Mouse (Mus musculus) midbrain, embryonic 14.5 days (tissue): Measurements from ENCODE around the gene Clcn3. TPM values are rescaled to one million over a fixed set of nuclear protein-coding genes. Genes with fewer than 3 reads are reported as not detected.
A peak's percentile ranks its signal among the peaks of the same experiment; 100 is the strongest.

Source experiments
- ATAC-seq: fragments of 200-750 bp; cut with Nextera tagmentation; 2 replicates; pipeline ENCODE4 v1.8.0; 2017; ENCODE audit warnings: moderate number of reproducible peaks, moderate library complexity; ENCODE audit not compliant: low FRiP score, low TSS enrichment
- DNase-seq: peaks from one replicate; pipeline ENCODE4 v3.0.0-alpha.2; 2015
- H3K27ac ChIP-seq: fragments of 300-500 bp; sonication (generic); replicated peaks from 2 replicates; pipeline ENCODE4 v1.5.1; 2014; ENCODE audit warnings: mild to moderate bottlenecking, low read depth, low read length, moderate library complexity
- H3K27me3 ChIP-seq: fragments of 300-500 bp; sonication (generic); 2 replicates; pipeline ENCODE4 v1.6.1; 2014; ENCODE audit warnings: low read length, control low read depth, mixed read lengths; ENCODE audit not compliant: control insufficient read depth, insufficient read depth
- H3K36me3 ChIP-seq: fragments of 300-500 bp; sonication (generic); 2 replicates; pipeline ENCODE4 v1.6.1; 2014; ENCODE audit warnings: low read length, control low read depth; ENCODE audit not compliant: control insufficient read depth, insufficient read depth
- H3K4me1 ChIP-seq: fragments of 300-500 bp; sonication (generic); 2 replicates; pipeline ENCODE4 v1.6.1; 2014; ENCODE audit warnings: mild to moderate bottlenecking, antibody characterized with exemption, low read length, control low read depth; ENCODE audit not compliant: control insufficient read depth, insufficient read depth
- H3K4me2 ChIP-seq: fragments of 300-500 bp; sonication (generic); 2 replicates; pipeline ENCODE4 v1.6.1; 2014; ENCODE audit warnings: mild to moderate bottlenecking, low read length, moderate library complexity
- H3K4me3 ChIP-seq: fragments of 300-500 bp; sonication (generic); replicated peaks from 2 replicates; pipeline ENCODE4 v1.5.1; 2014; ENCODE audit warnings: low read depth, low read length
- H3K9ac ChIP-seq: fragments of 300-500 bp; sonication (generic); replicated peaks from 2 replicates; pipeline ENCODE4 v1.6.1; 2014; ENCODE audit warnings: mild to moderate bottlenecking, low read length, moderate library complexity
- H3K9me3 ChIP-seq: fragments of 300-500 bp; sonication (generic); 2 replicates; pipeline ENCODE4 v1.6.1; 2016; ENCODE audit warnings: low read length, control low read depth, mixed read lengths; ENCODE audit not compliant: control insufficient read depth
- WGBS: fragments of 180-500 bp; shearing (Covaris S2); extraction: QIAGEN DNeasy Blood & Tissue Kit; methylation state at CpG from one replicate; pipeline ENCODE4 v1.1.7; 2014; 5-methylcytosine and 5-hydroxymethylcytosine counted together
- polyA plus RNA-seq: library from polyadenylated mRNA; unstranded; fragments of >200 nt; fragmentation: Nextera tagmentation; extraction: Ambion mirVana; gene quantifications from 2 replicates; pipeline ENCODE4 v1.2.1, GENCODE M21; 2014

Gene Clcn3
- polyA plus RNA-seq, 1 experiment from 2014 or later = 71.2 TPM

DNA sequence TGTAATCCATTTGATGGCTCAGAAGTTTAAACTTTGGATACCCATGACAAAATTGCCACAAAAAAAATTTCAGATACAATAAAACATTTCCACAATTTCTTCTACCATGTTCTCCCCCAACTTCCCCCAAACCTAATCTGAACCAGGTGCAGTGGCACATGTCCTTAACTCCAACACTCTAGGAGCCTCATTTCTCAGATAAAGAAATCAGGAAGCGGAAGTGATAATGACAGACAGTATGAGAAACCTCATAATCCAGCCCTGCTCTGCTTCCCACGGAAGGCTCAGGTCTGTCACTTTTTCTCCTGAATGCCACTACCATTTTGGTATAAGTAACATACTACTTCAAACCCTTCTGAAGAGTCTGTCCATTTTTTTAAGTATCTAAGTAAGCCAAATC, 19.2 kb downstream of the Clcn3 start:
- Histone ChIP-seq H3K36me3 (no peaks in the 10 kb centered on the region), H3K4me3 (no peak overlapping the region), H3K27ac (no peak overlapping the region), H3K27me3 (no peaks in the 10 kb centered on the region), H3K4me1 (no peaks in the 10 kb centered on the region), H3K4me2 (no peak overlapping the region), H3K9ac (no peak overlapping the region), H3K9me3 (no peaks in the 10 kb centered on the region)
- WGBS = 78% methylated on average over 2 of the region's 2 CpGs
- DNase-seq (no peak), ATAC-seq (no peak)

DNA sequence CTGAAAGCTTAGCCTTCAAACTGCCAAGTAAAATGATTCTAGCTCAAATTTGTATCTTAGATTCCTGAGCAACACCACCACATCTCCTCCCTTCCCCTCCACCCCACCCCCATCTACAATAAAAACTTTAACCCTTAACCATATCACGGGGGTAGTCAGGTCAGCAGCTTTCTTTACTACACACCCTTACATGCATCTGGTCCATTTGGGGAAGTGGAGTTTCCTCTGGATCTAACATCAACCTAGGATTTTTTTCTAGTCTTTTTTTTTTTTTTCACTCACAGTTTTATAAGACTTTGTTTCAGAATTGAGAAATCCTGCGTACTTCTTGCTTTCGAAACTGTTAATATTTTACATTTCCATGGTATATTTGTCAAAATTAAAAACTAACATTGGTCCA, 20.3 kb downstream of the Clcn3 start:
- Histone ChIP-seq H3K4me2 (no peak overlapping the region), H3K36me3 (no peaks in the 10 kb centered on the region), H3K27me3 (no peaks in the 10 kb centered on the region), H3K4me3 (no peak overlapping the region), H3K9me3 (no peaks in the 10 kb centered on the region), H3K27ac (no peak overlapping the region), H3K4me1 (no peaks in the 10 kb centered on the region), H3K9ac (no peak overlapping the region)
- WGBS = 93% methylated on average over 3 of the region's 3 CpGs
- DNase-seq (no peak), ATAC-seq (no peak)

DNA sequence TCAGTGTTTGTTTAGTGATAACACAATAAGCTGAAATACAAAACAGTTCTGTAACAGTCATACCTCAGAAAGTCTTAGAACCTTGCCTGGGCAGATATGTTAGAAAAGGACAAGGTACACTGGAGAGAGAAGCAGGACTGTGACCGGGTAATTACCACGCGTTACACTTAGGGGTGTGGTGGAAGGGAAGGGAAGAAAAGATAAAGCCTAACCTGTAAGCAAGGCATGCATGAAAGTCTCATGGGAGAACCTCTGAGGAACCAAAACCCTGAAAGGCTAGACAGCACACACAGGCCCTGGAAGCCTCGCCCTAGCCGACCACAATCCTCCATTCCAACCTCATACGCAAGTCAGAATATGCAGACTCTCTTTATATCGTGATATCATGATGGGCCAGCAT, 26.3 kb downstream of the Clcn3 start:
- 97% methylated on average over 7 of the region's 7 CpGs for WGBS
- no peak overlapping the region for H3K27ac ChIP-seq
- no peak for ATAC-seq
- no peak for DNase-seq
- no peak overlapping the region for H3K9ac ChIP-seq
- no peaks in the 10 kb centered on the region for H3K27me3 ChIP-seq
- no peaks in the 10 kb centered on the region for H3K9me3 ChIP-seq
- no peaks in the 10 kb centered on the region for H3K36me3 ChIP-seq
- H3K4me2 ChIP-seq = no peak overlapping the region
- H3K4me3 ChIP-seq = no peak overlapping the region
- H3K4me1 ChIP-seq = peaks cover 8% of the 10 kb centered on the region; the same call in 1 of the 2 replicates

DNA sequence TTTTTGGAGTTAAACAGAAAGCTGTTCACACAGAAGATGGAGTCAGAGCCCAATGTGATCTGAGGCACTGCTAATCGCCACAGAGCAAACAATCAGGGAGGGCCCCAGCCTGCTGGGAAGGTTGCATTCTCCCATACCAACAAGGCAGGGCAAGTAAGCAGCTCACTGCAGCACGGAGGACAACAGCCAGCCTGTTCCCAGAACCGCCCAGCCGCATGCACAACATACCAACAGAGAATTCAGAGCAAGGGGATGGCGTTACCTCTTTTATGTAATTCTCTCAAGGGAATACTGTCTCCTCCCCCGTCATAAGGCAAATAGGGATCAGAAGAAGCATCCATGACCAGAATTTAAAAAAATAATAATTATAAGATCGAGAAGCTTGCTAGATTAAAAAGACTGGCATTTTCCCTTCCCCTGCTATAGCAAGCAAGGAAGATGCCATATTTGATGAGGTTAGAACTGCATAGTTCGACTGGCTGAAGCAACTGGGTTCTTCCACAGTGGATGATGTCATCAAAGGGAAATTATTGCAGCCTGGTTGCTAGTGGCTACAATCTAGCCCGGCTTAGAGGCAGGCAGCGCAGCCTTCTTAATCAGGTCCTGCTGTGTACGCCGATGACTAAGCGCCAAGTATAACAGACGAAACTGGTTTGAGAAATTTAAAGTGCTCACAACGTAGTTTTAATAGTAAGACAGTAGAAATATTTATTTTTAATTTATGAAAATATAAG, 28.7 kb downstream of the Clcn3 start:
- Histone ChIP-seq H3K27ac (peak overlapping the region; percentile 96), H3K4me3 (peak overlapping the region; percentile 50), H3K36me3 (no peaks in the 10 kb centered on the region), H3K9me3 (no peaks in the 10 kb centered on the region), H3K4me1 (peaks cover 10% of the 10 kb centered on the region; the same call in 1 of the 2 replicates), H3K9ac (peak overlapping the region; percentile 60), H3K4me2 (peak overlapping the region; percentile 66), H3K27me3 (no peaks in the 10 kb centered on the region)
- under 1% methylated on average over 15 of the region's 15 CpGs for WGBS
- DNase-seq (peak; percentile 93), ATAC-seq (peak; percentile 97)

DNA sequence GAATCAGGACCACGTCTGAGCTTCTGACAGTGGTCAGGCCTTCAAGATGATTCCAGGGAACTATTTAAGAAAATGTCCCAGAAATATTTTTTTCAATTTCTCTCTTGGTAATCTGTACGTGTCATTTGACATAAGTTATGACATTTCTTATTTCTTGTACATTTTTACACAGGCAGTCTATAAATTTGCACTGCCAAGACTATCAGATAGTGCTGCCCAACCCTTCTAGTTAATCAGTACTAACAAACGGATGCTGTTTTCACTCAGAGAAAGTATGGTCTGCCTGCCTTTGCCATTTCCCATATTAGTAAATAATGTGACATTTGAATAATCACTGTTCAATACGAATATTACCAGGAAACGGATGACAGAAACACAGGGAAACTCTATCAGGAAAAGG, 30.3 kb downstream of the Clcn3 start:
- no peaks in the 10 kb centered on the region for H3K27me3 ChIP-seq
- 0 out of 2 replicates have a peak overlapping the region, but pooled peaks have one; percentile 1 for H3K4me3 ChIP-seq
- WGBS = 48% methylated on average over 5 of the region's 5 CpGs
- H3K4me1 ChIP-seq = peaks cover 10% of the 10 kb centered on the region; the same call in 1 of the 2 replicates
- DNase-seq (peak; percentile 15), ATAC-seq (no peak)
- no peak overlapping the region for H3K27ac ChIP-seq
- H3K9ac ChIP-seq = 0 out of 2 replicates have a peak overlapping the region, but pooled peaks have one; percentile 23
- peak overlapping the region; percentile 44 for H3K4me2 ChIP-seq
- H3K9me3 ChIP-seq = no peaks in the 10 kb centered on the region
- H3K36me3 ChIP-seq = no peaks in the 10 kb centered on the region

DNA sequence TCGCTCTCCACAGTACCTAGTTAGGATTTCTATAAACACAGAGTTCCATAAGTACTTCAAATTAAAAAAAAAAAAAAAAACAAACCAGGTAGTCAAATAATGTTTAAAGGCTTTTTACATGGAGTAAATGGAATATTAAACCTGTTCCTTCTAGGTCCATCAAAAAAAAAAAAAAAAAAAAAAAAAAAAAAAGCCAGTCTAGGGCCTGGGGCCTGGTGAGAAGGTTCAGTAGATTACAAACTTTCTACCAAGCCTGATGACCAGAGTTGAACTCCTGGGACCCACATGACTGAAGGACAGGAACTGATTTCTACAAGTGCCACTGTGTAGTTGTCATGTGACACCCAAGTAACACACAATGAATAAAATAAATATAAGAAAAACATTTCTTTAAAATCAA, 31.3 kb downstream of the Clcn3 start:
- no peaks in the 10 kb centered on the region for H3K27me3 ChIP-seq
- no peak overlapping the region for H3K27ac ChIP-seq
- no peak for DNase-seq
- WGBS = 96% methylated on average over 1 of the region's 1 CpGs
- H3K4me1 ChIP-seq = peaks cover 10% of the 10 kb centered on the region; the same call in 1 of the 2 replicates
- H3K4me2 ChIP-seq = peak overlapping the region; percentile 44; the same call in 1 of the 2 replicates
- ATAC-seq = no peak
- H3K4me3 ChIP-seq = no peak overlapping the region
- no peak overlapping the region for H3K9ac ChIP-seq
- no peaks in the 10 kb centered on the region for H3K36me3 ChIP-seq
- no peaks in the 10 kb centered on the region for H3K9me3 ChIP-seq

DNA sequence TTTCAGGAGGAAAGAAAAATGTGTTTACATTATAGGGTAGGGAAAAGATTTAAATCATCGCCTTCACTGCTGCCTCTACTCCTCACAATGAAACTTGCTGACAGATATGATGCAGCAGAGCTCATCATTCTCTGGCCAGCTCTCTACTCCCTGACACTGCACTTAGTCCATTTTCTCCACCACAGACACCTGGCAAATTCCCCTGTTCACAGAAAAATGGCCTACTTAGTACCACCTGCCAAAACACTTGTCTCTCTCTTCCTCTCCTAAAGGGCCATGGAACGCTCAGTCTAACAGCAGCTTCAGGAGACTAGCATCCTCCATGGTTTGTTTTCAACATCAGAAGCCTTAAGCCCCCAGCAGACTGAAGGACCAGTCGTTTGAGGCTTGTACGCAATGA, 31.8 kb downstream of the Clcn3 start:
- no peak for ATAC-seq
- Histone ChIP-seq H3K9me3 (no peaks in the 10 kb centered on the region), H3K9ac (0 out of 2 replicates have a peak overlapping the region, but pooled peaks have one; percentile 7), H3K4me2 (no peak overlapping the region), H3K27ac (no peak overlapping the region), H3K27me3 (no peaks in the 10 kb centered on the region), H3K36me3 (no peaks in the 10 kb centered on the region), H3K4me3 (no peak overlapping the region), H3K4me1 (peaks cover 10% of the 10 kb centered on the region; the same call in 1 of the 2 replicates)
- no peak for DNase-seq
- WGBS = 78% methylated on average over 4 of the region's 4 CpGs

DNA sequence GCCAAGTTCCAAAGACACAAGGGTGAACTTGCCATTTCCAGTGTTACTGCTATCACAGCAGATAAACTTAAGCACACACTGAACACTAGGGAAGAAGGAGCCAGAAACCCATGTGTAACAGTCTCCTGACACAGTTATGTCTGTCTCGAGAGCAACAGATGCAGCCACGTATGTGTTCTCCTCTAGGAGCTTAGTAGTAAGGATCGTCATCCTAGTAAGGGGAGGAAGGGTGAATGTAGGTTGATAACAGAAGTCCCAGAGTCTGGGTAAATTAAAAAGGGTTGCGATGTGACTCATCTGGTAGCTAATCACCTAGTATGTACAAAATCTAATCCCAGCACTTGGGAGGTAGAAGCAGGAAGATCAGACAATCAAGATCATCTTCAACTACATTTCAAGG, 33.2 kb downstream of the Clcn3 start:
- no peaks in the 10 kb centered on the region for H3K36me3 ChIP-seq
- DNase-seq = no peak
- H3K4me2 ChIP-seq = no peak overlapping the region
- 88% methylated on average over 4 of the region's 4 CpGs for WGBS
- H3K27ac ChIP-seq = no peak overlapping the region
- no peak overlapping the region for H3K4me3 ChIP-seq
- peaks cover 10% of the 10 kb centered on the region; the same call in 1 of the 2 replicates for H3K4me1 ChIP-seq
- no peak for ATAC-seq
- H3K9ac ChIP-seq = no peak overlapping the region
- no peaks in the 10 kb centered on the region for H3K27me3 ChIP-seq
- H3K9me3 ChIP-seq = no peaks in the 10 kb centered on the region

DNA sequence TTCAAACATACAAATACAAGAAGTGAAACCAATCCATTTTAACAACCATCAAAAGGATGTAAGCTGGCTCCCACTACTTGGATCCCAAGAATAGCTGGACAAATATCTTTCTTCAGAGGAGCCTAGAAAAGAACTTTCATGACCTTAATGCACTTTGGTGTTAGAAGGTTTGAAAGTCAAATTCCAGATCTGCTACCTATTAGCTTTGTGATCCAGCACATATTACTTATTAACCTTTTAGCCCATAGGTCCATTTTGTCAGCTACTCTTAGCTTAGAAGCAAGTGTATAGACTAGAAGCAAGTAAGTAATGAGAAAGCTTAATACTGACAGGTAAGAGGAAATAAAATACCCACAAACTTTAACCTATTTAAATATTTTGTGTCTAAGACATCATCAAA, 35.6 kb downstream of the Clcn3 start:
- ATAC-seq (no peak), DNase-seq (no peak)
- H3K9me3 ChIP-seq = no peaks in the 10 kb centered on the region
- peaks cover 5% of the 10 kb centered on the region; the same call in 1 of the 2 replicates for H3K4me1 ChIP-seq
- H3K4me2 ChIP-seq = no peak overlapping the region
- H3K4me3 ChIP-seq = no peak overlapping the region
- H3K27ac ChIP-seq = no peak overlapping the region
- no peak overlapping the region for H3K9ac ChIP-seq
- no peaks in the 10 kb centered on the region for H3K27me3 ChIP-seq
- no peaks in the 10 kb centered on the region for H3K36me3 ChIP-seq
